Mouse (Mus musculus) hindbrain, embryonic 10.5 days (tissue): ENCODE data around the gene Ccnb1. TPM values are rescaled to one million over a fixed set of nuclear protein-coding genes. Genes with fewer than 3 reads are reported as not detected.
A peak's percentile ranks its signal among the peaks of the same experiment; 100 is the strongest.
"Not testable (repeated sequence)": the region's sequence is repeated elsewhere in the genome, so short reads cannot be mapped to it uniquely, and the experiment has no call there.

Source experiments
- DNase-seq: peaks from one replicate; pipeline ENCODE4 v3.0.0-alpha.2; 2017; ENCODE audit warnings: low spot score
- H3K27ac ChIP-seq: fragments of 300-500 bp; sonication (generic); 2 replicates; pipeline ENCODE4 v1.5.1; 2016; ENCODE audit warnings: mild to moderate bottlenecking, moderate library complexity
- H3K27me3 ChIP-seq: fragments of 300-500 bp; sonication (generic); 2 replicates; pipeline ENCODE4 v1.6.1; 2016; ENCODE audit warnings: mild to moderate bottlenecking; ENCODE audit not compliant: poor library complexity, insufficient read depth, severe bottlenecking
- H3K36me3 ChIP-seq: fragments of 300-500 bp; sonication (generic); 2 replicates; pipeline ENCODE4 v1.6.1; 2016; ENCODE audit warnings: mild to moderate bottlenecking, moderate library complexity
- H3K4me1 ChIP-seq: fragments of 300-500 bp; sonication (generic); replicated peaks from 2 replicates; pipeline ENCODE4 v1.6.1; 2016; ENCODE audit warnings: mild to moderate bottlenecking
- H3K4me3 ChIP-seq: fragments of 300-500 bp; sonication (generic); 2 replicates; pipeline ENCODE4 v1.5.1; 2016; ENCODE audit warnings: mild to moderate bottlenecking, moderate library complexity
- H3K9me3 ChIP-seq: fragments of 300-500 bp; sonication (generic); 2 replicates; pipeline ENCODE4 v1.6.1; 2016; ENCODE audit warnings: mild to moderate bottlenecking, moderate library complexity
- WGBS: fragments of 180-500 bp; shearing (Covaris S2); methylation state at CpG from one replicate; pipeline ENCODE4 v1.1.7; 2016; 5-methylcytosine and 5-hydroxymethylcytosine counted together
- polyA plus RNA-seq: library from polyadenylated mRNA; unstranded; fragments of >200 nt; fragmentation: Nextera tagmentation; extraction: Ambion mirVana; gene quantifications from 2 replicates; pipeline ENCODE4 v1.2.1, GENCODE M21; 2016

Ccnb1 gene
- polyA plus RNA-seq, 1 experiment from 2014 or later = 321 TPM

- Histone ChIP-seq H3K4me3 (no peak overlapping the region), H3K4me1 (no peaks in the 10 kb centered on the region), H3K9me3 (0 out of 2 replicates have a peak, but pooled peaks cover 4% of the 10 kb centered on the region), H3K36me3 (no peaks in the 10 kb centered on the region), H3K27ac (no peak overlapping the region), H3K27me3 (no peaks in the 10 kb centered on the region)
- DNase-seq = no peak
- 92% methylated on average over 8 of the region's 8 CpGs for WGBS
Observed at GRCm38 (mm10) chr13:100752529-100752928, 33.8 kb downstream of the Ccnb1 start.

- Histone ChIP-seq H3K27me3 (no peaks in the 10 kb centered on the region), H3K4me3 (no peak overlapping the region)
Observed at GRCm38 (mm10) chr13:100751402-100751801, 35.0 kb downstream of the Ccnb1 start.

DNA sequence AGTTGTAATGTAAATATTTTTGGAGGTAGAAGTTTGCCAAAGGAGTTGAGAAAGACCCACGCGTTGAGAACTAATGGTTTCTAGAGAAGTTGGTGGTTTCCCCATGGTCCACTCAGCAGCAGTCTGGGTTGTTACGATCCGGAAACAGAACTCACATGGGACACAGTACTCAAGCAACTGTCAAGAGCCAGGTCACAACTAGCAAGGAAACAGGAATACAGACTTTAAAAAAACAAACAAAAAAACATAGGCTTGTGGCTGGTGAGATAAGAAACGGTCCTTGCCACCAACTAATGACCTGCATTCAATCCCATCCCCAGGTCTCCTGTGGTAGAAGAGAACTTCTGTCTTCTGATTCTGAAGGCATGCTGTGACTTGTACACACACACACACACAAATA, 35.6 kb downstream of the Ccnb1 start:
- Histone ChIP-seq H3K4me1 (no peaks in the 10 kb centered on the region), H3K9me3 (0 out of 2 replicates have a peak, but pooled peaks cover 4% of the 10 kb centered on the region), H3K4me3 (no peak overlapping the region), H3K27ac (no peak overlapping the region), H3K27me3 (no peaks in the 10 kb centered on the region), H3K36me3 (no peaks in the 10 kb centered on the region)
- DNase-seq = no peak
- WGBS = 84% methylated on average over 5 of the region's 5 CpGs

More at GRCm38 (mm10) chr13:100751402-100751801, 35.0 kb downstream of the Ccnb1 start:
- Histone ChIP-seq H3K9me3 (0 out of 2 replicates have a peak, but pooled peaks cover 4% of the 10 kb centered on the region), H3K4me1 (no peaks in the 10 kb centered on the region), H3K36me3 (no peaks in the 10 kb centered on the region), H3K27ac (no peak overlapping the region)
- WGBS = 90% methylated on average over 3 of the region's 3 CpGs
- DNase-seq = no peak

- Histone ChIP-seq H3K36me3 (no peaks in the 10 kb centered on the region), H3K9me3 (no peaks in the 10 kb centered on the region), H3K27me3 (no peaks in the 10 kb centered on the region), H3K4me1 (peaks cover 5% of the 10 kb centered on the region), H3K27ac (no peak overlapping the region), H3K4me3 (no peak overlapping the region)
- 46% methylated on average over 8 of the region's 8 CpGs for WGBS
- DNase-seq = no peak
Observed at GRCm38 (mm10) chr13:100748638-100749037, 37.7 kb downstream of the Ccnb1 start.

GRCm38 (mm10) chr13:100746090-100746489, 40.3 kb downstream of the Ccnb1 start:
- H3K9me3 ChIP-seq = no peaks in the 10 kb centered on the region
- H3K4me3 ChIP-seq = no peak overlapping the region
- WGBS = 83% methylated on average over 3 of the region's 3 CpGs

GRCm38 (mm10) chr13:100744036-100744744, 42.2 kb downstream of the Ccnb1 start, which contains the start of gene Mrps36:
TSS of gene Mrps36 (minus strand) at chr13:100744659.
- Histone ChIP-seq H3K36me3 (peaks cover 7% of the 10 kb centered on the region; the same call in 1 of the 2 replicates), H3K27me3 (no peaks in the 10 kb centered on the region), H3K9me3 (no peaks in the 10 kb centered on the region), H3K4me3 (peak within 1 kb of the TSS; percentile 78), H3K4me1 (peaks cover 14% of the 10 kb centered on the region), H3K27ac (peak within 1 kb of the TSS; percentile 96)
- peak; percentile 94 for DNase-seq
- WGBS = under 1% methylated on average over 52 of the region's 52 CpGs

More at GRCm38 (mm10) chr13:100746090-100746489, 40.3 kb downstream of the Ccnb1 start:
- Histone ChIP-seq H3K27me3 (no peaks in the 10 kb centered on the region), H3K27ac (no peak overlapping the region), H3K36me3 (no peaks in the 10 kb centered on the region), H3K4me1 (peaks cover 14% of the 10 kb centered on the region)
- no peak for DNase-seq

DNA sequence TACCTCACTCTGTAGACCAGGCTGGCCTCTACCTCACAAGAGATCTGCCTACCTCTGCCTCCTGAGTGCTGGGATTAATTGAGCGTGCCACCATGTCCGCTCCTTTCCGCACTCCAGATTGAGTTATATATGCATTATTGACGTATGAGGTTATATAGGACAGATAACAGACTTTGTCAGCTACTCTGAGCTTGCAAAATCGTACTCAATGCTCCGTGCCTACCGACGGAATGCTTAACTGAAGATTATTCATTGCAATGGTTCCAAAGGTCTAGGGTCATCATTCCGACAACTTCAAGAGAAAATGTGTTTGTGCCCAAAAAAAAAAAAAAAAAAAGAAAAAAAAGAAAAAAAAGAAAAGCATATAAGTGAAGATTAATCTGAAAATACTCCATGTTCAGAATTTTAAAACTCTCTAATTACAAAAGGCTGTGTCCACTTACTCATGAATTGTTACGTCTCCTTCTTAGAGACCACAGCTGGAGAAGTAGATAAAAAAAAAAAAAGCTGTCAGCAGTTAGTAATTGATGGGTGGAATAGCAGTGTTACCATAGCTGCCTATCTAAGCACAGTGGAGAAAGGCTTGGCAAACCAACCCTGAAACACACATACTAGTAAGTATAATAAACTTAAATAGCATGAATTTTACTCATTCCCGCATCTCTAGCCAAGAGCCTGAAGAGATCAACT, 42.9 kb downstream of the Ccnb1 start:
- Histone ChIP-seq H3K4me1 (peaks cover 14% of the 10 kb centered on the region), H3K36me3 (peaks cover 11% of the 10 kb centered on the region), H3K27ac (peak overlapping the region; percentile 96), H3K4me3 (peak overlapping the region; percentile 78), H3K27me3 (no peaks in the 10 kb centered on the region), H3K9me3 (no peaks in the 10 kb centered on the region)
- no peak for DNase-seq
- WGBS = 70% methylated on average over 11 of the region's 11 CpGs

- no peak overlapping the region for H3K27ac ChIP-seq
- 92% methylated on average over 5 of the region's 5 CpGs for WGBS
- H3K9me3 ChIP-seq = no peaks in the 10 kb centered on the region
- H3K36me3 ChIP-seq = peaks cover 17% of the 10 kb centered on the region
- DNase-seq = no peak
- no peaks in the 10 kb centered on the region for H3K27me3 ChIP-seq
- H3K4me3 ChIP-seq = no peak overlapping the region
- H3K4me1 ChIP-seq = peaks cover 14% of the 10 kb centered on the region
Observed at GRCm38 (mm10) chr13:100742831-100743230, 43.5 kb downstream of the Ccnb1 start.

DNA sequence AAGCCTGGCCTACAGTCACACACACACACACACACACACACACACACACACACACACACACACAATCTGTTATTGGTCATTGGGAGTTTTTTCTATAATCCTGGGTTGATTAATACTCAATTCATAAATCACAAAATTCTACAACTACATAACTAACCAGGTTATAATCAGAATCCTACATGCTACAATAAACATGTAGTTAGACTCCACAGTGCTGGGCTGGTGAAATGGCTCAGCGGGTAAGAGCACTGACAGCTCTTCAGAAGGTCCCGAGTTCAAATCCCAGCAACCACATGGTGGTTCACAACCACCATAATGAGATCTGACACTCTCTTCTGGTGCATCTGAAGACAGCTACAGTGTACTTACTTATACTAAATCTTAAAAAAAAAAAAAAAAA, 53.6 kb downstream of the Ccnb1 start:
- Histone ChIP-seq H3K4me3 (no peak overlapping the region), H3K27me3 (no peaks in the 10 kb centered on the region), H3K4me1 (peaks cover 14% of the 10 kb centered on the region), H3K36me3 (peaks cover 43% of the 10 kb centered on the region), H3K9me3 (no peaks in the 10 kb centered on the region), H3K27ac (no peak overlapping the region)
- no peak for DNase-seq
- WGBS = 95% methylated on average over 2 of the region's 2 CpGs

- Histone ChIP-seq H3K27ac (peak overlapping the region; percentile 94), H3K4me3 (0 out of 2 replicates have a peak overlapping the region, but pooled peaks have one; percentile 92), H3K36me3 (peaks cover 48% of the 10 kb centered on the region), H3K4me1 (peaks cover 14% of the 10 kb centered on the region)
- WGBS = 91% methylated on average over 6 of the region's 6 CpGs
- DNase-seq, H3K27me3 ChIP-seq, H3K9me3 ChIP-seq: not testable (repeated sequence)
Observed at GRCm38 (mm10) chr13:100731462-100732046, 54.8 kb downstream of the Ccnb1 start.

DNA sequence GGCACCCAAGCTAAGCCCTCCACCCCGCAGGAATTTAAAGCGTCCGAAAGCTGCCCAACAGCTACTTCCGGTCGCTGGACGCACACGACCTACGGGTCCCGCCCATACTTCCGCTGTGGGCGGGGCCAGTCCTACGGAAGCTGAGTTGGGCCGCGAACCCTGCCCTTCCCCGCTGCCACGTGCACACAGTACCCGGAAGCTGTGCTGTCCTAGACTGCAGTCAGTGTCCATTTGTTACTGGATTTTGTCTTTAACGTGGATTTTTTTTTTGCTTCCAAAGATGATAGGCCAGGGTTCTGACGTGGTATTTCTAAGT, 55.6 kb downstream of the Ccnb1 start, which contains the start of gene Cdk7:
Gene Cdk7 (minus strand): TSS at position 79 of the 316 bp plus-strand sequence.
- H3K27me3 ChIP-seq = no peaks in the 10 kb centered on the region
- H3K4me3 ChIP-seq = peak within 1 kb of the TSS; percentile 92
- WGBS = under 1% methylated on average over 19 of the region's 19 CpGs
- peak; percentile 94 for DNase-seq
- H3K9me3 ChIP-seq = no peaks in the 10 kb centered on the region
- H3K36me3 ChIP-seq = peaks cover 47% of the 10 kb centered on the region
- H3K27ac ChIP-seq = peak within 1 kb of the TSS; percentile 94
- peaks cover 14% of the 10 kb centered on the region for H3K4me1 ChIP-seq

- peak overlapping the region; percentile 94 for H3K27ac ChIP-seq
- 2% methylated on average over 30 of the region's 30 CpGs for WGBS
- DNase-seq = no peak
- peaks cover 14% of the 10 kb centered on the region for H3K4me1 ChIP-seq
- peaks cover 48% of the 10 kb centered on the region for H3K36me3 ChIP-seq
- H3K9me3 ChIP-seq = no peaks in the 10 kb centered on the region
- no peaks in the 10 kb centered on the region for H3K27me3 ChIP-seq
- peak overlapping the region; percentile 92 for H3K4me3 ChIP-seq
Observed at GRCm38 (mm10) chr13:100730153-100730860, 56.1 kb downstream of the Ccnb1 start.
